8 mouse cellular contexts compared by ENCODE assay signal in the genomic region with DNA sequence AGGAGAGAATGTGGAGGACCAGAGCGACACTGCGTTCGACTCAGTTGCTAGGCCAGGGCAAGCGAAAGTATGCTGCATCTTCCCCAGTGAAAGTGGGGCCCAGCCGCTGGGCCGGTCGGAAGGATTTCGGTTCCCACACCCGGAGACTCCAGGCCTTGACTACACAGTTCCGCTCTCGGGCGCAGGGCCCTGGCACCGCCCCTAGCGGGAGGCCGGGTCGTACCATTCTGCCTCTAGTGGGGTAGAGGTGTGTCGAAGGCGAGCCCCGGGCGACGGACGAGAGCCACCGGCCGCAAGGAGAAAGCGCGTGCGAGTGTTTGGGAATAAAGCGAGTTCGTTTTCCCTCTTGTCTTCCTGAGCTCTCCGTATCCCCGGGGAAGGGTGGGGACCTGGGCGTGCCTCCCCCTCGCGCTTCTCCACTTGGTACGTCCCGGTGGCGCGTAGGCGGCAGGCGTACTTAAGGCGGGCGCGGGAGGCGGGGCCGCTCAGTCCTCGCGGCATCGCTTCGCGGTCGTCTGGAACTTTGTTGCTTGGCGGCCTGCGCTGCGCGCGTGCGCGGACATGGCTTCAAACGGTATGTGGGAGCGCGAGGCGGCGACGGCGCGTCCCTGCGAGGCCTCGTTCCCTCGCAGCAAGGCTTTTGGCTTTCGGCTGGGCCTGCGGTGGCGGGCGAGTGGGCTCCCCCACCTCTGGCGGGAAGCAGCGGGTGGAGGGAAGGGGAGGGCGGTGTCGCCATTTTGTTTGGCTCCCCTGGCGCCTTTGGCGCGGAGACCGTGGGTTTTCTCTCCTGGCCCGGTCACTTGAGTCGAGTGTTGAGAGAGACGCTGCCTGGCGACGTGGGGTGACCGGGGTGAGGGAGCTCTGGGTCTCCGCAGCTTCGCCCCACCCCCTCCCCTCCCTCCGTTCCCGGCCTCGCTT. TPM values are rescaled to one million over a fixed set of nuclear protein-coding genes. Genes with fewer than 3 reads are reported as not detected.
DNase-seq lines count a peak whose midpoint lies in the region; ATAC-seq and TF ChIP-seq lines count a peak whose summit lies in the region.

A gene (plus strand): TSS at position 454 of the 918 bp plus-strand sequence.

- H3K9ac ChIP-seq in kidney, embryonic 15.5 days = peak within 1 kb of the TSS; percentile 79

- peaks cover 32% of the 10 kb centered on the region for H3K36me3 ChIP-seq in heart, embryonic 10.5 days
- H3K36me3 ChIP-seq in kidney, embryonic 15.5 days = peaks cover 31% of the 10 kb centered on the region

- ATAC-seq in kidney, embryonic 15.5 days (replicated peaks; ENCODE audit: low FRiP score) = peak; percentile 95
- ATAC-seq in monocyte, adult 5-6 weeks (replicated peaks; ENCODE audit: insufficient number of reproducible peaks, low FRiP score, low TSS enrichment, poor library complexity, severe bottlenecking) = peak; percentile 94

- DNase-seq in A20 (ENCODE audit: low read depth, low spot score) = peak; percentile 98
- peak; percentile 94 for DNase-seq in heart, embryonic 10.5 days (ENCODE audit: low spot score)
- peak; percentile 95 for DNase-seq in liver
- DNase-seq in spleen, postnatal 4 days (ENCODE audit: low spot score in 2 of 2) = peak; percentile 96 to 100

- no peaks in the 10 kb centered on the region for H3K9me3 ChIP-seq in heart, embryonic 10.5 days
- no peaks in the 10 kb centered on the region for H3K9me3 ChIP-seq in kidney, embryonic 15.5 days (replicated peaks)

- peak within 1 kb of the TSS; percentile 81 for H3K4me2 ChIP-seq in kidney, embryonic 15.5 days

- peak within 1 kb of the TSS; percentile 95 for H3K4me3 ChIP-seq in bone marrow macrophage, adult 2 months (ENCODE audit: insufficient read depth, low read length)
- peak within 1 kb of the TSS; percentile 82 for H3K4me3 ChIP-seq in embryonic fibroblast, embryonic 13.5 days (ENCODE audit: insufficient read depth, low read length)
- H3K4me3 ChIP-seq in heart, embryonic 10.5 days = peak within 1 kb of the TSS; percentile 99
- peak within 1 kb of the TSS; percentile 59 for H3K4me3 ChIP-seq in kidney, embryonic 15.5 days (replicated peaks)

- H3K4me1 ChIP-seq in bone marrow macrophage, adult 2 months (ENCODE audit: control insufficient read depth, insufficient read depth, low read length) = peaks cover 14% of the 10 kb centered on the region
- no peaks in the 10 kb centered on the region for H3K4me1 ChIP-seq in embryonic fibroblast, embryonic 13.5 days (ENCODE audit: control insufficient read depth, insufficient read depth, low read length)
- H3K4me1 ChIP-seq in heart, embryonic 10.5 days = peaks cover 13% of the 10 kb centered on the region; the same call in 1 of the 2 replicates
- peaks cover 23% of the 10 kb centered on the region for H3K4me1 ChIP-seq in kidney, embryonic 15.5 days

- WGBS in heart, embryonic 10.5 days = under 1% methylated on average over 92 of the region's 92 CpGs
- WGBS in kidney, embryonic 15.5 days = under 1% methylated on average over 92 of the region's 92 CpGs

- H3K27me3 ChIP-seq in heart, embryonic 10.5 days (ENCODE audit: insufficient read depth, poor library complexity, severe bottlenecking) = no peaks in the 10 kb centered on the region
- no peaks in the 10 kb centered on the region for H3K27me3 ChIP-seq in kidney, embryonic 15.5 days

- H3K27ac ChIP-seq in bone marrow macrophage, adult 2 months (ENCODE audit: insufficient read depth, low read depth, low read length) = peak within 1 kb of the TSS; percentile 89
- peak within 1 kb of the TSS; percentile 93 for H3K27ac ChIP-seq in embryonic fibroblast, embryonic 13.5 days (ENCODE audit: insufficient read depth, low read length)
- peak within 1 kb of the TSS; percentile 100 for H3K27ac ChIP-seq in heart, embryonic 10.5 days
- peak within 1 kb of the TSS; percentile 91 for H3K27ac ChIP-seq in kidney, embryonic 15.5 days

- peak; percentile 92; the same call in 1 of the 2 replicates for TF ChIP-seq POLR2A in bone marrow macrophage, adult 2 months (IDR thresholded peaks at IDR 0.05; ENCODE audit: borderline replicate concordance, low read depth, low read length)
- TF ChIP-seq POLR2A in embryonic fibroblast, embryonic 13.5 days (IDR thresholded peaks at IDR 0.05; ENCODE audit: low read depth, low read length) = peak; percentile 100

- TF ChIP-seq CTCF in bone marrow macrophage, adult 2 months (IDR thresholded peaks at IDR 0.05; ENCODE audit: low read depth, low read length) = no peak
- TF ChIP-seq CTCF in embryonic fibroblast, embryonic 13.5 days (IDR thresholded peaks at IDR 0.05; ENCODE audit: borderline replicate concordance, insufficient read depth, low read length) = no peak

RNA-seq across cellular contexts. Expression of the gene that starts here (rescaled TPM):
- 318 and 323 TPM in 2 replicates for polyA plus RNA-seq in bone marrow macrophage, adult 2 months (2012; ENCODE audit: insufficient read depth, insufficient read length, missing spikeins)
- polyA plus RNA-seq in embryonic fibroblast, embryonic 13.5 days (2011; ENCODE audit: insufficient read length, low read depth, missing spikeins) = 861 and 978 TPM in 2 replicates
- 280 and 362 TPM in 2 replicates for polyA plus RNA-seq in heart, embryonic 10.5 days (2016; fragmentation: Nextera tagmentation; extraction: Ambion mirVana)
- polyA plus RNA-seq in kidney, embryonic 15.5 days (2015; fragmentation: Nextera tagmentation; extraction: Ambion mirVana) = 421 and 440 TPM in 2 replicates
- 85.2 to 172 TPM (median 110 TPM) in 3 replicates for total RNA-seq in monocyte, adult 5-6 weeks (2017)

Comparison
In these comparisons a context has a peak if more than half of its experiments do, and no peak if none do; other contexts are left out.
1. Peak in every context shown above with its lines: DNase-seq, ATAC-seq, H3K4me3 ChIP-seq and H3K27ac ChIP-seq.